Mouse (Mus musculus) midbrain, postnatal 0 days (tissue): ENCODE measurements at regions not wholly inside any gene's neighbourhood (a gene's known extent, or its start where the extent isn't known, plus 50 kb on each side); places are given as distances from the start of the nearest gene placed in this dataset.

Experiments used
- ATAC-seq: fragments of 200-750 bp; cut with Nextera tagmentation; 2 replicates; pipeline ENCODE4 v1.8.0; 2017; ENCODE audit warnings: moderate number of reproducible peaks, mild to moderate bottlenecking, moderate TSS enrichment, moderate library complexity; ENCODE audit not compliant: low FRiP score
- DNase-seq: peaks from one replicate; pipeline ENCODE4 v3.0.0-alpha.2; 2015; ENCODE audit warnings: low spot score
- H3K27ac ChIP-seq: fragments of 300-500 bp; sonication (generic); 2 replicates; pipeline ENCODE4 v1.5.1; 2014; ENCODE audit warnings: low read depth, mild to moderate bottlenecking, low read length, mixed read lengths
- H3K27me3 ChIP-seq: fragments of 300-500 bp; sonication (generic); 2 replicates; pipeline ENCODE4 v1.6.1; 2014; ENCODE audit warnings: low read length, control low read depth, mixed read lengths; ENCODE audit not compliant: insufficient read depth
- H3K36me3 ChIP-seq: fragments of 300-500 bp; sonication (generic); 2 replicates; pipeline ENCODE4 v1.6.1; 2014; ENCODE audit warnings: low read length, control low read depth, mixed read lengths; ENCODE audit not compliant: insufficient read depth
- H3K4me1 ChIP-seq: fragments of 300-500 bp; sonication (generic); 2 replicates; pipeline ENCODE4 v1.6.1; 2014; ENCODE audit warnings: mild to moderate bottlenecking, control low read depth, antibody characterized with exemption, low read length, mixed read lengths; ENCODE audit not compliant: insufficient read depth
- H3K4me2 ChIP-seq: fragments of 300-500 bp; sonication (generic); 2 replicates; pipeline ENCODE4 v1.6.1; 2014; ENCODE audit warnings: low read depth, mild to moderate bottlenecking, low read length, mixed read lengths; ENCODE audit not compliant: poor library complexity, severe bottlenecking
- H3K4me3 ChIP-seq: fragments of 300-500 bp; sonication (generic); 2 replicates; pipeline ENCODE4 v1.5.1; 2014; ENCODE audit warnings: low read depth, mild to moderate bottlenecking, low read length, moderate library complexity
- H3K9ac ChIP-seq: fragments of 300-500 bp; sonication (generic); replicated peaks from 2 replicates; pipeline ENCODE4 v1.6.1; 2014; ENCODE audit warnings: mild to moderate bottlenecking, low read length, moderate library complexity, mixed read lengths; ENCODE audit not compliant: poor library complexity, severe bottlenecking
- H3K9me3 ChIP-seq: fragments of 300-500 bp; sonication (generic); 2 replicates; pipeline ENCODE4 v1.6.1; 2016; ENCODE audit warnings: low read length, control low read depth
- CTCF ChIP-seq: IDR thresholded peaks from 2 replicates; pipeline ENCODE4 v1.5.1; 2016; ENCODE audit warnings: antibody characterized with exemption, mild to moderate bottlenecking
- WGBS: fragments of 180-500 bp; shearing (Covaris S2); extraction: QIAGEN DNeasy Blood & Tissue Kit; methylation state at CpG from one replicate; pipeline ENCODE4 v1.1.7; 2014; 5-methylcytosine and 5-hydroxymethylcytosine counted together

GRCm38 (mm10) chr19:56169998-56170274 is 117.0 kb upstream of the Habp2 start:
- H3K27me3 ChIP-seq: no peaks in the 10 kb centered on the region
- no peak overlapping the region for H3K9ac ChIP-seq
- H3K36me3 ChIP-seq: no peaks in the 10 kb centered on the region
- no peak overlapping the region for H3K4me2 ChIP-seq
- H3K9me3 ChIP-seq: peaks cover 5% of the 10 kb centered on the region; the same call in 1 of the 2 replicates
- TF ChIP-seq CTCF: no peak
- no peak overlapping the region for H3K27ac ChIP-seq
- 88% methylated on average over 4 of the region's 4 CpGs for WGBS
- H3K4me3 ChIP-seq: no peak overlapping the region
- ATAC-seq: no peak
- no peaks in the 10 kb centered on the region for H3K4me1 ChIP-seq
- DNase-seq: no peak

DNA sequence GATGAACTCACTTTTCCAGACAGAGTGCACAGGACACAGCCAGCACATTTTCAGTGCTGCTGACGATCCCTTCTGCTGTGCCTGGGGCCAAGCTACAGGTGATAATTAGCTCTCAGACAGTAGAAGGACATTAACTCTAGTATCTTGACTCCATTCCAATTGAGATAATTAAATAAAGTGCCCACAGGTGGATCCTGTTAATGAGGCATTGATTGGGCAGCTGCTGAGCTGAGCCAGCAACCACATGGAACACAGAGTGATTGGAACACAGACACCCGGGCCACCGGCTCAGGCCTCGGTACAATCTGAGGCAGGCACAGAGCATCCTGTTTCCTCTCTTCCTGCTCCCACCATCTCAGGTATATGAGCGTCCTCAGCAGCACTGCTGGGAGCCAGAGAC is 114.5 kb upstream of the Habp2 start:
- Histone ChIP-seq H3K4me2 (no peak overlapping the region), H3K9me3 (peaks cover 4% of the 10 kb centered on the region; the same call in 1 of the 2 replicates), H3K4me1 (no peaks in the 10 kb centered on the region), H3K9ac (no peak overlapping the region), H3K4me3 (no peak overlapping the region), H3K27me3 (no peaks in the 10 kb centered on the region), H3K27ac (no peak overlapping the region), H3K36me3 (no peaks in the 10 kb centered on the region)
- TF ChIP-seq CTCF: no peak
- ATAC-seq: no peak
- 72% methylated on average over 5 of the region's 5 CpGs for WGBS
- peak; percentile 44 for DNase-seq

- H3K4me2 ChIP-seq: no peak overlapping the region
- TF ChIP-seq CTCF: no peak
- no peaks in the 10 kb centered on the region for H3K27me3 ChIP-seq
- no peak overlapping the region for H3K9ac ChIP-seq
- ATAC-seq (no peak), DNase-seq (no peak)
- no peaks in the 10 kb centered on the region; the same call in 1 of the 2 replicates for H3K9me3 ChIP-seq
- no peaks in the 10 kb centered on the region for H3K4me1 ChIP-seq
- H3K27ac ChIP-seq: no peak overlapping the region
- no peaks in the 10 kb centered on the region for H3K36me3 ChIP-seq
- WGBS: 91% methylated on average over 8 of the region's 8 CpGs
- H3K4me3 ChIP-seq: no peak overlapping the region
Observed at GRCm38 (mm10) chr19:56176059-56176458, 110.9 kb upstream of the Habp2 start.

- H3K9me3 ChIP-seq: no peaks in the 10 kb centered on the region; the same call in 1 of the 2 replicates
- no peaks in the 10 kb centered on the region for H3K4me1 ChIP-seq
- peak; percentile 12 for DNase-seq
- no peak overlapping the region for H3K4me3 ChIP-seq
- TF ChIP-seq CTCF: no peak
- H3K27me3 ChIP-seq: no peaks in the 10 kb centered on the region
- no peak overlapping the region for H3K9ac ChIP-seq
- H3K4me2 ChIP-seq: no peak overlapping the region
- 71% methylated on average over 12 of the region's 12 CpGs for WGBS
- H3K27ac ChIP-seq: no peak overlapping the region
- H3K36me3 ChIP-seq: no peaks in the 10 kb centered on the region
- no peak for ATAC-seq
Observed at GRCm38 (mm10) chr19:56177231-56177745, 109.6 kb upstream of the Habp2 start.

DNA sequence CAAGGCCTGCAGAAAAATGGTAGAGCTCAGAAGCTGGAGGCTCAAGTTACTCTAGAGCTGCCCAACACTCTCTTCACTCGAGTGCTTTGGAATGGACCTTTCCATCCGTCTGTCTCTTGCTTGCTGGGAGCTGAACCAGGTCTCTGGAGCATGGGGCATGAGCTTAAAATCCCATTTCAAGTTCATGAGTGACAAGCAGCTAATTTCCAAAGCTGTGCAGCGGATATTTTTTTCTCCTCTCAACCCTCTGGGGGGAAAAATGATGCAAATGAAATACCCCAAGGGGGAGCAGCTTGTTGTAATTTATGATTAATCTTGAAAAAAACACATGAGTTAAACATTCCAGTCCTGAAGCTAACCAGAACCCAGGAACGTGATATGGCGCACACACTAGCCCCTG is 101.2 kb upstream of the Habp2 start:
- Histone ChIP-seq H3K36me3 (no peaks in the 10 kb centered on the region), H3K9me3 (peaks cover 4% of the 10 kb centered on the region; the same call in 1 of the 2 replicates), H3K9ac (no peak overlapping the region), H3K4me3 (no peak overlapping the region), H3K4me2 (no peak overlapping the region), H3K27me3 (no peaks in the 10 kb centered on the region), H3K4me1 (no peaks in the 10 kb centered on the region), H3K27ac (no peak overlapping the region)
- ATAC-seq (no peak), DNase-seq (no peak)
- WGBS: 70% methylated on average over 5 of the region's 5 CpGs
- TF ChIP-seq CTCF: no peak

DNA sequence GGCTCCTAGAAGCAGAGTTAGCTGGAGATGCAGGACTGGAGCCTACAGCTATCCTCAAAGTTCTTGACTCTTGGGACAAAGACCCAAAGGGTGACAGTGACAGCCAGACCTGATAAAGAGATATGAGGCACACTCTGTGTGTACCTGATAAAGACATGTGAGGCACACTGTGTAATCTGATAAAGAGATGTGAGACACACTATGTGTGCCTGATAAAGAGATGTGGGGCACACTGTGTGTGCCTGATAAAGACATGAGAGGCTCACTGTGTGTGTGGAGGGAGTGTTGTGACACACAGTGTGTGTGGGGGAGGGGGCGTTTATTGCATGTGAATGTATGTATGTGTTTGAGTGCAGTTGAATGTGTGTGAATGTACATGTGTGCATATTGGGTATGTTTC is 97.8 kb upstream of the Habp2 start:
- no peak overlapping the region for H3K4me3 ChIP-seq

More for the DNA sequence above, 97.8 kb upstream of the Habp2 start:
- TF ChIP-seq CTCF: no peak
- Histone ChIP-seq H3K36me3 (no peaks in the 10 kb centered on the region), H3K4me2 (no peak overlapping the region), H3K9me3 (peaks cover under 1% of the 10 kb centered on the region; the same call in 1 of the 2 replicates), H3K27me3 (no peaks in the 10 kb centered on the region), H3K9ac (no peak overlapping the region), H3K27ac (no peak overlapping the region), H3K4me1 (no peaks in the 10 kb centered on the region)
- 100% methylated on average over 1 of the region's 1 CpGs for WGBS
- ATAC-seq: no peak
- DNase-seq: no peak
